Mouse (Mus musculus) adrenal gland, adult 8-10 months (tissue): ENCODE data around the gene Mipol1. TPM values are rescaled to one million over a fixed set of nuclear protein-coding genes. Genes with fewer than 3 reads are reported as not detected.

Experiments
- DNase-seq: peaks from one replicate; pipeline ENCODE4 v3.0.0; 2022
- total RNA-seq, 4 experiments: library from RNA; stranded (reverse); gene quantifications; 2 replicates each; pipeline ENCODE4 v1.2.4; 2022

Mipol1 gene
- total RNA-seq, 4 experiments from 2014 or later = 10.3 to 16.0 (median 13.5) TPM

GRCm38 (mm10) chr12:57528335-57528734 is 298.1 kb downstream of the Mipol1 start:
- no peak for DNase-seq

DNA sequence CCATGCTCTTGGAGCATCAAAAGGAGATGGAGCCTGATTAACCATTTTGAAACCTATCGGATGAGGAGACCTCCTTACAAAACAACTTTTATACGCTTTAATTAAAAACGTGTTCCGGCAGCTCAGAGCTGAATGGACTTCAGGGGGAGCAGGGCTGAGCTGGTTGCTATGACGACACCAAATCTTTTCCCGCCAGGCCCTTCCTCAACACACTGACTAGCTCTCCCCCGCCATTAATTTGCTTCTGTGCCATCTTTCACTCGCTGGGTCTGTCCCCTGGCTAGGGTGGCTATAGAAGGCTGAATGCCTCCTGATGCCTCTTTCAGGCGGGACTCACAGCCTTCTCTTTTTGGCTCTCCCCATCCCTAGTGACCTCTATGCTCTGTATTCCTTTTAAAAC is 300.2 kb downstream of the Mipol1 start:
- DNase-seq = no peak

DNA sequence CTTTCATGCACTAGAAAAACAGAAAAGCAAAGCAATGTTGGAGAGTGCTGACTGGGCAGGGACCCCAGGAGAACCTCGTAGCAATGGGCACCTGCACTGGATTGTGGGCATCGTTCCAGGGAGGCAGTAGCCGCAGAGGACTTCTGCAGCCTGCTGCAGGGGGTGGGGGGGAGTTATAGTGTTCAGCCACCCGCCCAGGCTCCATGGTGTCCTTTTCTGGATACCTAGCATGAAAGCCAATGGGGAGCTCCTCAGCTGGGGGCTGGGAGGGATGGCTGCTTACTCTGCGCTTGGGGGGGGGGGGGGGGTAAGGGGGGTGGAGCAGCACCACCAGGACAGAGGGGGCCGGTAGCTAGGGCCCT is 304.3 kb downstream of the Mipol1 start:
- no peak for DNase-seq

DNA sequence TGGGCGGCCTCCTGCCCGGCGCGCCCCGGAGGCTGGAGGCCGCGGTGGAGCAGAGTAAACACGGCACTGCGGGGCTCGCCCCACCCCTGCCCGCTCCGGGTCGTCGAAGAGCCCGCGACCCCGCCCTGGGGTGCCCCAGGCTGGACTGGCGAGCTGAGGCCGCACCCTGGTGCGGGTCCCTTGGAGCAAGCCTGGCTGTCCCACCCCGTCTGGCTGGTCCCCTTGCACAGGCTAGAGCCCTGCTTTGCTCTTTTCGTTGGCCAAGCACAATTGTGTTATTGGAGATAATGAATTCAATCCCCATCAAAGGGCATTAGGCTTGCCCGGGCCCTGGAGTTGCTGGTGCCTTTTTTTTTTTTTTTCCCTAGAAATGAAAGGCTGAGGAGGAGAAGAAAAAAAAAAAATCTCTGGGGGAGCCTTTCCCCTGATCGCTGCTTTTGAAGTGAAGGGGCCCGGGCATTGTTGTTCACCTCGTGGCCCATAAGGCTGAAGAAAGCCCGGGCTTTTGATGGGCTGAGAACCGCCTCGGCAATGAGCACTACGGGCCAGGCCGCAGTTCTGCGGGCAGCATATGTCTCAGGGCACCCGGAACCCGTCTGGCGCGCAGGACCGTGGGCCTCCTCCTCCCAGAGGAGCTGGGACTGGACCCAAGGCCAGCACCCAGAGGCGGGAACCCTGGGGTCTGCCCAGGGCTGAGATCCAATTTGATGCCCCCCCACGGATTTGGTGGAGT is 304.8 kb downstream of the Mipol1 start:
- no peak for DNase-seq

GRCm38 (mm10) chr12:57536056-57536908 is 306.1 kb downstream of the Mipol1 start:
- DNase-seq = no peak

DNA sequence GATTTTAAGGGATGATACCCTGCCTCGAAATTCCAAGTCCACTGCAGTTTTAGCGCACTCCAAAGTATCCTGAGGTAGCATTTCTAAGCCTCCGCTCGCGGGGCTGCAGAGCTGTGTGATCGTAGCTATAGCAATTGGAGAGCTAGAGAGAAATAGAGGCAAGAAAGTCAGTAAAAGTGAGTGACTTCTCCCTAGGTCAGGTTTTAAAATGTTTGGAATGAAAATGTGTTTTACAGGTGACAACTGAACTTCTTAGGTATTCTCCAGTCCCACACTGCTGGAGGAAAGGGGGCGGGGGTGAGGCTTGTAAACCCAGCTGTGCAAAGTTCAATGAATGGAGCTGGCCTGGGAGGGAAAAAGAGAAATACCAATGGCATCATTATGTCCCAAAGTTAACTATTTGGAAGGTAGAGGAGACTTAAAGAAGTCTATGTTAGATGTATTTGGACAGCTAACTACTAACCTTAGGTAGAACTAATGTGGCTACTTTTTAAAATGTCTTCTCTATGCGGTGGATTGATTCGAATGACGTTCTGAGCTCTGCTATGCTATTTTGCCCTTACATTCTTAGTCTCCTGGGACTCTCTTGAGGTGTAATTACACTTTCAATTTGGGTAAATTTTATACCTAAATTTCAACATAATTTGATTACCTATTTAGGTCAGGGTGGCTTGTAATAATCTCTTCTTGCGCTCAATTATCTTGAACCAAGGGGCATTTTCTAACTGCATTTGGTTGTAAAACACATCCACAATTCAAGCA is 306.9 kb downstream of the Mipol1 start:
- no peak for DNase-seq

DNA sequence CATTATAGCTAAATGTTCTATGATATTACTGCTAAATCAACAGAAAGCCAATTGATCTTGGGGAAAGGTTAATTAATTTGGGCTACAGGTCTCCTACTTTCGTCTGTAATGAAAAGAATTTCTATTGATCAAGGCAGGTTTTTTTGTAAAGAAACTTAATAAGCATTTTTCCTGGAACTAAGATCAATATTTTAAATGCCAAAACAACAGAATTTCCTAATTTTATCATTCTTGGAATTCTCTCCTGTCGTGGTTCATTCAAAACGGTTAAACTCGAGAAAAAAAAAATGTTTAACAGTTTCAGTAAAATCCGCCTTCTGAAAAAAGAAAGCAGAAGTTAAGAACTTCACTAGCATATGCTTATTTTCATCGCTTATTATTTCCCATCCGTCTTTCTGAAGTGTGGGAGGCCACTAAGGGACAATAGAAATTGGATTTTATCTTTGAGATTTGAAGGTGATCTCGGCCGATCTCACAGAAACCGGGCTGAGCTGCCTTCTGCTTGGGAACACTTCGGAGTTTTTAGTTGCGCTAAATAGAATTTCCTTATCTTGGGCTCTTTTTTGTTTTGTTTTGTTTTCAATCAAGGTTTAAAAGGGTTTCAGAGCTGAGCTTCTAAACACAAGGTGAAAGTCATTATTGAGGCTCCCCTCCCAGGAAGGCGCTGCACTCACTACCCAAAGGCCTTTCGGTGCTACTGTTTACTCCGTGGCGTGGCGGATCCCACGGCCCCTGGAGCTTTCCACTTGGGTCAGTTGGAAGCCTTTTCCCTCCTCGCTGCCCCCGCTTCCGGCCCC is 307.8 kb downstream of the Mipol1 start:
- no peak for DNase-seq

- no peak for DNase-seq
Observed at GRCm38 (mm10) chr12:57538588-57539550, 308.6 kb downstream of the Mipol1 start.

DNA sequence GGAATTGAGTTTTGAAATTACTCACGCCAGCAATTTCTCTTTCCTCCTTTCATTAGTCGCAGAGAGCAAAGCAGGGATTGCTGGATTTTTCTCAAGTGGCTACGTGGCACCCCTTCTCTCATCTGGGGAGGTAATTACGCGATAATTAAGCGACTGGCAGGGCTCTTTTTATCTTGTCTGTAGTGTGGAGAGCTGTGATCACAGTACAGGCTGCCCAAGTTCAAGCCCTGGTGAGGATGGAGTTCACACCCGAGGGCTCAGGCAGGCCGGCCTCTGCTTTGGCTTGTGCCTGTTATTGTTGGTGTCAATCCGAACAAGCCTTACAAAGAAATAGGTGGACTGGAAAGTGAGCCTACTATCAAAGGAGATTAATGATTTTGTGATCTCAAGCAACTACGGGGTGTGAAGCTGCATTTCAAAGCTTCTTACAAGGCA is 309.3 kb downstream of the Mipol1 start:
- DNase-seq = no peak

- no peak for DNase-seq
Observed at GRCm38 (mm10) chr12:57541118-57541517, 310.9 kb downstream of the Mipol1 start.

DNA sequence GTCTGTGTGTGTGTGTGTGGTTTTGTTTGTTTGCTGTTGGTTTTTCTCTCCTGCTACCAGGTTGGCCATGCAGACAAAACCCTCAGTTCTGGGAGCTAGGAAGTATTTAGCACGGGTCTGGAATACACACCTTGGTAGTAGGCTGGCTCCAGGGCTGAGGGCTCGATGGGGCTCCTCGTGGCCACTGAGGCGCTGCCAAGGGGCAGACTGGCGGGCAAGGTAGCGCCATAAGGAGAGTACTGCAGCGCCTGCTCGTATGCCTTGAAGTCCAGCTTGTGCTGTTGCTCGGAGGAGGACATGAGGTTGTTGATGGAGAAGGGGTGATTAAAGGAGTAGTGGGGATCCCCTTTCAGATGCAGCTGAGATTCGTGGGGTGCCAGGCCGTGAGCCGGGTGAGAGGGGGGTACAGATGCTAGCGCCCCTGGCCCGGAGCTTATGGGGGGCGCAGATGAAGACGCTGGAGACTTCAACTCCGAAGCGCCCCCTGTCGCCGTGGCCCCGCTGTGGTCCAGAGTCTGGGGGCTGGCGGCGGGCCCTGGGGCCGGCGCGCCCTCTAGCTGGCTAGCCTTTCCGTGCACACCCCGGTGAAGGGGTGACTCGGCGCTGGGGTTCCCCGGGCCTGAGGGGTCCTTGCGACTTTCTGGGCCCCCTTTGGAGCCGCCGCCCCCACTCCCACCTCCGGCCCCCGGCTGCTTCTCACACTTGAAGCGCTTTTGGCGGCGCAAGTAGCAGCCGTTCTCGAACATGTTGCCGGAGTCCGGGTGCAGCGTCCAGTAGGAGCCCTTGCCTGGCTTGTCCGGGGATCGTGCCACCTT is 311.9 kb downstream of the Mipol1 start:
- no peak for DNase-seq

GRCm38 (mm10) chr12:57542746-57543626 is 312.8 kb downstream of the Mipol1 start:
- no peak for DNase-seq

DNA sequence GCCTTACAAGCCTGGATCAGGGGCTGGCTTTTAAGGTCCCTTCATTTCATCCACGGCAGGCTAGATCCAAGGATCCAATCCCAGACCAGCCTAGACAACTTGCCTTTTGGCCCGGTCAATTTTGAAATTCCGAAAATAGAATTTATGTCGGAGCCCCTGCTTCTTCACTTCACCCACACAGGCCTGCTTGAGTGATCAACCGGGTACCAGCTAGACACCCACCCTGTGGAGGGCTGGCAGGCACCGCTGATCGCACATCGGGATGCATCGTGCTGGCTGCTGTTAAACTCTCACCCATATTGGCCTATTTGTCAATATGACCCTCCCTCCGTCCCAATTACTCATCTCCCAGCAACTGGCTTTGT is 313.4 kb downstream of the Mipol1 start:
- DNase-seq = no peak

- no peak for DNase-seq
Observed at GRCm38 (mm10) chr12:57544641-57545370, 314.6 kb downstream of the Mipol1 start.

GRCm38 (mm10) chr12:57545371-57546241 is 315.4 kb downstream of the Mipol1 start:
- DNase-seq = no peak
